Mouse (Mus musculus) myocyte (in vitro differentiated cells): ENCODE measurements at regions not wholly inside any gene's neighbourhood (a gene's known extent, or its start where the extent isn't known, plus 50 kb on each side); places are given as distances from the start of the nearest gene placed in this dataset.

Source experiments
- H3K27me3 ChIP-seq: one replicate; pipeline ENCODE4 v1.6.1; 2011; ENCODE audit not compliant: control insufficient read depth, insufficient read depth, insufficient read length
- H3K36me3 ChIP-seq: one replicate; pipeline ENCODE4 v1.6.1; 2011; ENCODE audit not compliant: control insufficient read depth, insufficient read depth
- H3K4me2 ChIP-seq: one replicate; pipeline ENCODE4 v1.6.1; 2011; ENCODE audit warnings: low read depth, control low read depth
- H3K4me3 ChIP-seq: one replicate; pipeline ENCODE4 v1.5.1; 2011; ENCODE audit warnings: mild to moderate bottlenecking, control low read depth, moderate library complexity
- H3K79me2 ChIP-seq: one replicate; pipeline ENCODE4 v1.6.1; 2011; ENCODE audit not compliant: control insufficient read depth, insufficient read depth
- H3ac ChIP-seq: one replicate; pipeline ENCODE4 v1.6.1; 2011; ENCODE audit not compliant: control insufficient read depth, insufficient read length
- CEBPB ChIP-seq: IDR thresholded peaks from 2 replicates; pipeline ENCODE4 v1.6.1; 2011; ENCODE audit warnings: mild to moderate bottlenecking, moderate library complexity; ENCODE audit not compliant: poor library complexity, insufficient read depth, severe bottlenecking
- E2F4 ChIP-seq: IDR thresholded peaks from one replicate; pipeline ENCODE4 v1.6.1; 2011; ENCODE audit warnings: mild to moderate bottlenecking, control low read depth, moderate library complexity; ENCODE audit not compliant: insufficient read depth
- MAX ChIP-seq: IDR thresholded peaks from one replicate; pipeline ENCODE4 v1.6.1; 2011; ENCODE audit warnings: low read depth, mild to moderate bottlenecking, control low read depth
- MYOD1 ChIP-seq, 3 experiments: IDR thresholded peaks; one replicate each; pipeline ENCODE4 v1.6.1; 2011; ENCODE audit warnings: control low read depth in 2 of 3, low read depth in 2 of 3, mild to moderate bottlenecking in 2 of 3, moderate library complexity in 1 of 3; ENCODE audit not compliant: insufficient read length in 2 of 3, control insufficient read depth in 1 of 3
- MYOG ChIP-seq, 3 experiments: IDR thresholded peaks; one replicate each; pipeline ENCODE4 v1.6.1; 2011; ENCODE audit warnings: control low read depth in 2 of 3, low read depth in 2 of 3, mild to moderate bottlenecking in 2 of 3; ENCODE audit not compliant: insufficient read length in 2 of 3, control insufficient read depth in 1 of 3, insufficient read depth in 1 of 3
- POLR2A ChIP-seq: IDR thresholded peaks from one replicate; pipeline ENCODE4 v1.6.1; 2011; ENCODE audit warnings: low read depth, mild to moderate bottlenecking, control low read depth, moderate library complexity; ENCODE audit not compliant: insufficient read length
- POLR2AphosphoS2 ChIP-seq: IDR thresholded peaks from one replicate; pipeline ENCODE4 v1.6.1; 2011; ENCODE audit warnings: low read depth, control low read depth; ENCODE audit not compliant: insufficient read length
- REST ChIP-seq: IDR thresholded peaks from one replicate; pipeline ENCODE4 v1.6.1; 2011; ENCODE audit warnings: mild to moderate bottlenecking, control low read depth, moderate library complexity; ENCODE audit not compliant: insufficient read depth, insufficient read length
- SRF ChIP-seq: IDR thresholded peaks from one replicate; pipeline ENCODE4 v1.6.1; 2011; ENCODE audit warnings: low read depth; ENCODE audit not compliant: control insufficient read depth, insufficient read length
- TCF12 ChIP-seq: IDR thresholded peaks from one replicate; pipeline ENCODE4 v1.6.1; 2011; ENCODE audit warnings: mild to moderate bottlenecking, control low read depth; ENCODE audit not compliant: poor library complexity, insufficient read depth, severe bottlenecking
- TCF3 ChIP-seq: IDR thresholded peaks from one replicate; pipeline ENCODE4 v1.6.1; 2011; ENCODE audit warnings: low read depth, control low read depth; ENCODE audit not compliant: insufficient read length
- USF1 ChIP-seq: IDR thresholded peaks from one replicate; pipeline ENCODE4 v1.6.1; 2011; ENCODE audit warnings: low read depth, mild to moderate bottlenecking, control low read depth, moderate library complexity

DNA sequence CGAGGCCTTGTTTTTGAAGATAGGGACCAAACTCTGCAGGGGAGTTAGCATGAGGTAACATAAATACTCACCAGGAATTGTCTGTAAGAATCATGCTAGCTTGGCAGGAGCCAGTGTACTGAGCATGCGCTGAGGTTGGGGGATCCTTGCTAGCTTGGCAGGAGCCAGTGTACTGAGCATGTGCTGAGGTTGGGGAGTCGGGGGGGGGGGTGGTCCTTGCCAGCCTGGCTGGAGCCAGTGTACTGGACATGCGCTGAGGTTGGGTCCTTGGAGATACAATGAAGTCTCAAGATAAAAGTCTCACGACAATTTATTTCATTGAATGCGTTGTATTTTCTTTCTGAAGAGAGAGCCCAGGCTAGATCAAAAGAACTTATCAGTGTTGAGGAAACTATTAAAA, 96.2 kb upstream of the Zfp827 start:
- Histone ChIP-seq H3ac (no peak overlapping the region), H3K27me3 (no peaks in the 10 kb centered on the region), H3K4me2 (no peak overlapping the region), H3K4me3 (no peak overlapping the region), H3K36me3 (no peaks in the 10 kb centered on the region), H3K79me2 (no peaks in the 10 kb centered on the region)
- no peak for TF ChIP-seq MAX
- TF ChIP-seq MYOD1 (IDR thresholded peaks at IDR 0.05; ENCODE audit: control insufficient read depth in 1 of 3, insufficient read length in 2 of 3, low read depth in 2 of 3) = no peak
- no peak for TF ChIP-seq POLR2A

DNA sequence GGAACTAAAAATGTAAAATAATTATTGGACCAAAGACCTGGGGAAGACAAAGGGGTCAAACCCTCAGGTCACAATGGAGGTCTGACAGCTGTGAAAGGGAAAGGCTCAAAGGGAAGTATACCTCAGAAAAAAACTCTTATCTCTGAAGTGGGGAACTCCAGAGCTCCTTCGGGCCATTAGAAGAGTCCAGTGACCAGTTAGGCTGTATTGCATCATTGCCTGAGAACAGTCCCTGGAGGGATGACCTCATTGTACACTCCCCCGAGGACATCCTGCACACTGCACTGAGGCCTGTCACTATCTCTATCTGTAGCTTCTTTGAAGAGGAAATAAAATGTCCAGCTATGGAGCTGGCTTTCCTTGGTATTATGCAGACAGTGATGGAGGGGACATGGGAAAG, 88.2 kb upstream of the Zfp827 start:
- H3K4me2 ChIP-seq = peak overlapping the region; percentile 34
- H3K36me3 ChIP-seq = no peaks in the 10 kb centered on the region
- H3K27me3 ChIP-seq = no peaks in the 10 kb centered on the region
- no peak overlapping the region for H3K4me3 ChIP-seq
- TF ChIP-seq REST = no peak
- TF ChIP-seq CEBPB = peak; percentile 91
- no peaks in the 10 kb centered on the region for H3K79me2 ChIP-seq
- no peak overlapping the region for H3ac ChIP-seq

DNA sequence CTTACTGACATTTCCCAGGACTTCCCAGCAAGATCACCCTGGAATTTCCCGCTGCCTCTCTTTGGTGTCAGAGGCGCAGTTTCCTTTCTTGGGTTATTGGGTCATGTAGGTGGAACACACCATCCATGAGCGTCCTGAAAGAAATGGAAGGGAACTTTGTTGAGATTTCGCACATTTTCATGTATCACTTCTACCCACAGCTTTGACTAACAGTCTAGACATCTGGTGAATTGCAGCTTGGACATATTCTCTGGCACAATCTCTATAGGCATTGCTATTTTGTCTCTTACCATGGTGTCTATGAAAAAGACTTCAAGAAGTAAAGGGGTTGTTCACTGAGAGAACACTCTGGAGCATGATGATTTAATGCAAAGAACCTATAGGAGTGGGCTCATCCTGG, 86.7 kb upstream of the Zfp827 start:
- H3K4me2 ChIP-seq = no peak overlapping the region
- TF ChIP-seq CEBPB = no peak
- no peak for TF ChIP-seq USF1
- TF ChIP-seq REST = no peak
- no peak for TF ChIP-seq TCF3
- no peak for TF ChIP-seq POLR2AphosphoS2
- no peak for TF ChIP-seq POLR2A
- TF ChIP-seq E2F4 = no peak
- no peak for TF ChIP-seq MAX
- no peak for TF ChIP-seq SRF
- TF ChIP-seq MYOD1 (IDR thresholded peaks at IDR 0.05; ENCODE audit: control insufficient read depth in 1 of 3, insufficient read length in 2 of 3, low read depth in 2 of 3) = no peak
- TF ChIP-seq TCF12 = no peak
- no peaks in the 10 kb centered on the region for H3K27me3 ChIP-seq
- no peaks in the 10 kb centered on the region for H3K79me2 ChIP-seq
- H3K4me3 ChIP-seq = no peak overlapping the region
- H3ac ChIP-seq = no peak overlapping the region
- no peaks in the 10 kb centered on the region for H3K36me3 ChIP-seq

DNA sequence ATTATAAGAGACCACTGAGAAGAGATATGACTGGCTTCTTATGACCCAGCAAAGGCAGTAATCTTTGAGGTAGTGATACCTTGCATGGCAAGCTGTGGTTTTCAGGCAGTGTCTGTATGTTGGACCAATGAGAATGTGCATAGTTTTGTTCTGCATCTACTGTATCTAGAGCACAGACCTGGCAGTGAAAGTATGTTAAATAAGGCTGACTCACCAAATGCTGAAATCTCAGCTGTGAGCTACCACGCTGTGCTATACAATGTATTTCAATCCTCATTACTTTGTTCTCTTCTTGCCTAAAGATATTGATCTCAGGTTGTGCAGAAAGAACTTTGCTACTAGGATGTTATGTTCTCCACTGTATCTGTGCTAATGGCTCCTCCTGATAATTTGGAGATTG, 83.9 kb upstream of the Zfp827 start:
- no peaks in the 10 kb centered on the region for H3K36me3 ChIP-seq
- H3ac ChIP-seq = no peak overlapping the region
- no peaks in the 10 kb centered on the region for H3K79me2 ChIP-seq
- H3K4me3 ChIP-seq = no peak overlapping the region
- H3K4me2 ChIP-seq = no peak overlapping the region
- H3K27me3 ChIP-seq = no peaks in the 10 kb centered on the region
- TF ChIP-seq USF1 (no peak), MAX (no peak), CEBPB (no peak), MYOG (IDR thresholded peaks at IDR 0.05; ENCODE audit: control insufficient read depth in 1 of 3, insufficient read depth in 1 of 3, insufficient read length in 2 of 3, low read depth in 2 of 3) (no peak), SRF (no peak), TCF3 (no peak), POLR2AphosphoS2 (no peak), TCF12 (no peak), REST (no peak), E2F4 (no peak), MYOD1 (IDR thresholded peaks at IDR 0.05; ENCODE audit: control insufficient read depth in 1 of 3, insufficient read length in 2 of 3, low read depth in 2 of 3) (no peak), POLR2A (no peak)

DNA sequence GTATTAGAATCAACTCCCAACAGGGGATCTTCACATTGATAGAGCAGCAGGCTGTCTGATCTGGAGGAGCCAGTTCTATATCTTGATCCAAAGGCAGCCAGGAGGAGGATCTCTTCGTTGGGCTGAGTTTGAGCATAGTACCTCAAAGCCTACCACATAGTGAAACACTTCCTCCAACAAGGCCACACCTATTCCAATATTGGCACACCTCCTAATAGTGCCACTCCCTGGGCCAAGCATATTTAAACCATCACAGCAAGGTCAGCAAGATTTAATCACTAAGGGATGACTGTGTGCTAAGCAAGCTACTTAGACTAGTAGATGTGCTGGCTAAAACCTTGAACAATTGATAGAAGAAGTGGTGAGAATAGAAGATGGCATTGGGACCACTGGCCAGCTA, 82.6 kb upstream of the Zfp827 start:
- no peaks in the 10 kb centered on the region for H3K36me3 ChIP-seq
- no peak for TF ChIP-seq TCF3
- TF ChIP-seq SRF = no peak
- no peak for TF ChIP-seq TCF12
- no peak for TF ChIP-seq POLR2AphosphoS2
- no peak for TF ChIP-seq MAX
- no peak for TF ChIP-seq MYOG (IDR thresholded peaks at IDR 0.05; ENCODE audit: control insufficient read depth in 1 of 3, insufficient read depth in 1 of 3, insufficient read length in 2 of 3, low read depth in 2 of 3)
- TF ChIP-seq USF1 = no peak
- no peak overlapping the region for H3K4me2 ChIP-seq
- no peaks in the 10 kb centered on the region for H3K27me3 ChIP-seq
- no peaks in the 10 kb centered on the region for H3K79me2 ChIP-seq
- no peak overlapping the region for H3ac ChIP-seq
- no peak overlapping the region for H3K4me3 ChIP-seq

DNA sequence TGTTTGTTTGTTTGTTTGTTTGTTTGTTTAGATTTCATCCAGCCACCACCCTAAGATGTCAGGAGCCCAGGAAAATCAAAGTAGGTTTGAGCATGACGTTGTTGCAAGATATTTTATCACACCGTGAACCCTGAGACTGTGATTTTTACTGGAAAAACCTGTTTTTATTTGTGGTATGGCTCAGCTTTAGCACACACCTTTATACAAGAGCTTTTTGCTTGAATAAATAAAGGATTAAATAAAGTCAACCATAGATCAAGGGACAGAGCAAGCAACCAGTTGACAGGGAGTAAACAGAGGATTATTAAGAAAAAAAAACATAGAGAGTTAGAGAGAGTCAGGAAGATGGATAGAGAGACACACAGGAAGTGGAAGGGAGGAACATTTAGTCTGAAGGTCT, 82.2 kb upstream of the Zfp827 start:
- H3K4me2 ChIP-seq = no peak overlapping the region
- H3K4me3 ChIP-seq = no peak overlapping the region
- H3K27me3 ChIP-seq = no peaks in the 10 kb centered on the region
- TF ChIP-seq MAX = no peak
- TF ChIP-seq TCF3 = no peak
- TF ChIP-seq E2F4 = no peak
- TF ChIP-seq USF1 = no peak
- no peak for TF ChIP-seq TCF12
- TF ChIP-seq MYOG (IDR thresholded peaks at IDR 0.05; ENCODE audit: control insufficient read depth in 1 of 3, insufficient read depth in 1 of 3, insufficient read length in 2 of 3, low read depth in 2 of 3) = no peak
- TF ChIP-seq MYOD1 (IDR thresholded peaks at IDR 0.05; ENCODE audit: control insufficient read depth in 1 of 3, insufficient read length in 2 of 3, low read depth in 2 of 3) = no peak
- no peaks in the 10 kb centered on the region for H3K79me2 ChIP-seq
- H3ac ChIP-seq = no peak overlapping the region
- no peaks in the 10 kb centered on the region for H3K36me3 ChIP-seq
